Mouse (Mus musculus) spleen, adult 2 months (tissue): ENCODE measurements around the gene Stag1.

Experiments
- CTCF ChIP-seq: fragments of 200-500 bp; IDR thresholded peaks from 2 replicates; pipeline ENCODE4 v1.5.1; 2011; ENCODE audit warnings: mild to moderate bottlenecking, inconsistent platforms; ENCODE audit not compliant: insufficient read depth, insufficient read length, insufficient replicate concordance; ENCODE audit errors: extremely low read depth
- POLR2A ChIP-seq: fragments of 200-500 bp; IDR thresholded peaks from 2 replicates; pipeline ENCODE4 v1.6.1; 2011; ENCODE audit warnings: low read depth, low read length, inconsistent platforms

DNA sequence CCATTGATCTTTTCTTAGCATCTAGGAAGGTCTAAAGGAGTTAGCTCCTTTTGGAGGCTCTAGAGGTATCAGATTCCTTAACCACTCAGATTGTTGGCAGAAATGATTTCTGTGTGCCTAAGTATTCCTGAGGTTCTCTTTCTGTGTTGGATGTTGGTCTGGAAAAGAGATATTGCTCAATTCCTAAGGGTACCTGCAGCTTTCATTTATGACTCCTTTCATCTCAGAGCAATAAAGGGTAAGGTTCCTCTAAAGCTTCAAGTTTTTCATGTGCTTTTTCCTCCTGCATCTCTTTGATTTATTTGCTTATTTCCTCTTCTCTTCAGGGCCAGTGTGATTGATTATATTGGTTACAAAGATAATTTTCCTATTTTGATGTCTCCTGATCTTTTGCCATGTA, 84.7 kb downstream of the Stag1 start:
- TF ChIP-seq CTCF: no peak
- no peak for TF ChIP-seq POLR2A
